Mouse (Mus musculus) retina, embryonic 14.5 days (tissue): ENCODE data around the gene Ndufs6.

Source experiments
- DNase-seq: peaks from one replicate; pipeline ENCODE4 v3.0.0-alpha.2; 2015; ENCODE audit warnings: low spot score

The Ndufs6 gene

DNA sequence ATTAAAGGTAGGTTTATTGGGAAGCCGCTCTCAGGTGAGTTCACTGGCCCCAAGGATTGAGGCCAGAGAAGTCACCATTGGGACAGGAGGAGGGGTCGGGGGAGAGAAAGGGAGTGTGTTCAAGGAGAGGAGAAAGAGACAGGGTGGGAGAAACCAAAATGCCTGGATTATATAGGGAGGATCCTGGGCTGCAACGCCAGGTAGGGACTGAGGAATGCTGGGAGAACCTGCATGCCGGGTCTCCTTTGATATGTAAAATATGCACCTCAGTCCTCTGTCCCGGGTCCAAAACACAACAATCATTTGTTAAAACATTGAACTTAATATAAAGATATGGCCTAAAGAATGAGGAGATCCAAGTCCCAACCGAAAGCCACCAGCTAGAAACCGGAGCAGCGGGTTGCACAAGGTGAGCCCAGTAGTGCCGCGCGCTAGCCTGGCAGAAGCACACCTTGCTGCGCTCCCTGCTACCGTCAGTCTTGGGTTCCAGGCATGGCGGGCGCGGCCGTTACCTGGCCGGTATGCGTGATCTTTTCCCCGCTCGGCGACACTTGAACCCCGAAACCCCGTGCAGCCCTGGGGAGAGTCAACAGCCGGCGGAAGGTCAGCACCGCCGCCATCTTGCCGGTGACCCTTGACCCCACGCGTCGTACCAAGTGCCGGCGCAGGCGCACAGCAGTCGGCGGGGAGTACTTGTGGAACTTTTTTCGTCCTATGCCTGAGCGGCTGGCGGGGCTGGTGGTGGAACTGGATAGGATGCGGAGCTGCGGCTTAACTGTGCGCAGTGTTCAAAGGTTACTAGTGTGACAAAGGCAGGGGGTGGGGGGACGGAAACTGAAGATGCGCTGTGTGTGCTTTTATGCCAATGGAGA is at the start of gene Ndufs6, which contains the start of gene Mrpl36:
Gene Ndufs6 (minus strand): TSS at position 716 of the 872 bp plus-strand sequence.
Gene Mrpl36 (plus strand): TSS at position 687 of the 872 bp plus-strand sequence.
- DNase-seq, result peak; percentile 94

- no peak for DNase-seq
Observed at GRCm38 (mm10) chr13:73377637-73378036, 49.3 kb upstream of the Ndufs6 start.

DNA sequence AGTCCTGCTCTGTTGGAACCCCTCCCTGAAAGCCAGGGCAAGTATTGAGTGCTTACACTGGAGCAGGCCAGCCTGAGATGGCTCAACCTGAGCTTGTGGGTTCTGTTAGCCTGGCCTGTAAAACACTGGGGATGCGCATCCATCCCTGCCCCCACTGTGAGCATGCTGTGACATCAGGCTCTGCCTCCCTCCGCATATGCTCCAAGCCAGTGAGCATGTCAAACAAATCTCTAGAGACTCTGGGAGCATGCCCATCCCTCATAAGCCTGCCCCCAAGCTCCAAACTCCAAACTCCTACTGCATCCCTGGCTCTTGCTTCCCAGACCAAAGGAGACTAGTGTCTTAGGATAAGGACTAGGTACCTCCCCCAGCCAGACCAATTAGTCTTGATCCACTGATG is 46.3 kb upstream of the Ndufs6 start:
- peak; percentile 49 for DNase-seq

- DNase-seq, result no peak
Observed at GRCm38 (mm10) chr13:73373367-73373766, 45.0 kb upstream of the Ndufs6 start.

GRCm38 (mm10) chr13:73357106-73357505 is 28.8 kb upstream of the Ndufs6 start:
- DNase-seq, result no peak

DNA sequence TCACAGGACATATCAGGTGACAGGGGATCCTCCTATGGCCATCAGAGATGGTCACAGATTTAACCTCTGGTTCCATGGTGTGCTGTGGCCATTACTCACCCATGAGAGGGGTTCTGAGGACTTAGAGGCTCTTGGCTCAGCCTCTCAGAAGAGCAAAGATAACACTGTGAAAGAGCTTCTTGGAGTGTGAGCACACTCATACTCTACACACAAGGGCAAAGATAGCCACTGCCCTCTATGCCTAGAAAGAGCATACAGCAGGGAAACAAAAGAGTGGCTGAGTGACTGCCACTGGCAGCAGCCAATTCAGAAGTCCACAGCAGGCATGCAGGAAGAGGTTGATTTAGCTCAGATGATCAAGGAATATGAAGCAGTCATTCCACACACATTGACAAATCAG is 24.1 kb upstream of the Ndufs6 start:
- no peak for DNase-seq

DNA sequence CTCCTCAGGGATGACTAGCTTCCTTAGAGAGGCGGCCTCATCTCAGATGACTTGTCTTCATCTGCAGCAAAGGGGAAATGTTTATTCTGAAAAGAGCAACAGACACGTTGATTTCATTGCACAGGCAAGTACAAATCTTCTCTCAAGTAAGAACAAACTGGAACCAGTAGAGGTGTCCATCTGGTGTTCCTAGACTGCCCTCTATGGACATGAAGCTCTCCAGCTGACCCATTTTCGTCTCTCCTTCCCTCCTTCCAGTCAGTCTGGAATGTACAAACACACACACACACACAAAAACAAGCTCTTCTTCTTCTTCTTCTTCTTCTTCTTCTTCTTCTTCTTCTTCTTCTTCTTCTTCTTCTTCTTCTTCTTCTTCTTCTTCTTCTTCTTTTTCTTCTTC is 23.6 kb upstream of the Ndufs6 start:
- no peak for DNase-seq

- DNase-seq, result no peak
Observed at GRCm38 (mm10) chr13:73350741-73351140, 22.4 kb upstream of the Ndufs6 start.

- DNase-seq, result no peak
Observed at GRCm38 (mm10) chr13:73347922-73348650, 19.7 kb upstream of the Ndufs6 start.

GRCm38 (mm10) chr13:73347171-73347570 is 18.8 kb upstream of the Ndufs6 start:
- no peak for DNase-seq

DNA sequence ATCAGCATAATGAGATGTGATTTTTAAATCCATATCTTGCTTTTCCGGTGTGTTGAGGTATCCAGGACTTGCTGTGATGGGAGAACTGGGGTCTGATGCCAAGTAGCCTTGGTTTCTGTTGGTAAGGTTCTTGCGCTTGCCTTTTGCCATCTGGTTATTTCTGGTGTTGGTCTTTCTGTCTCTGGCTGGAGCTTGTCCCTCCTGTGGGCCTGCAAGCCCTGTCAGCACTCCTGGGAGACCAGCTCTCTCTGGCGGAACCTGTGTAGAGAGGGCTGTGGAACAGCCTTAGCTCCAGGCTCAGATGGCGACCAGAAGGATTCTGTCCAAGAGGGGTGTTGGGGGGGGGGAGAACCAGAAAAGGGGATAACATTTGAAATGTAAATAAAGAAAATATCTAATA is 18.4 kb upstream of the Ndufs6 start:
- DNase-seq, result no peak

- no peak for DNase-seq
Observed at GRCm38 (mm10) chr13:73346131-73346530, 17.8 kb upstream of the Ndufs6 start.

DNA sequence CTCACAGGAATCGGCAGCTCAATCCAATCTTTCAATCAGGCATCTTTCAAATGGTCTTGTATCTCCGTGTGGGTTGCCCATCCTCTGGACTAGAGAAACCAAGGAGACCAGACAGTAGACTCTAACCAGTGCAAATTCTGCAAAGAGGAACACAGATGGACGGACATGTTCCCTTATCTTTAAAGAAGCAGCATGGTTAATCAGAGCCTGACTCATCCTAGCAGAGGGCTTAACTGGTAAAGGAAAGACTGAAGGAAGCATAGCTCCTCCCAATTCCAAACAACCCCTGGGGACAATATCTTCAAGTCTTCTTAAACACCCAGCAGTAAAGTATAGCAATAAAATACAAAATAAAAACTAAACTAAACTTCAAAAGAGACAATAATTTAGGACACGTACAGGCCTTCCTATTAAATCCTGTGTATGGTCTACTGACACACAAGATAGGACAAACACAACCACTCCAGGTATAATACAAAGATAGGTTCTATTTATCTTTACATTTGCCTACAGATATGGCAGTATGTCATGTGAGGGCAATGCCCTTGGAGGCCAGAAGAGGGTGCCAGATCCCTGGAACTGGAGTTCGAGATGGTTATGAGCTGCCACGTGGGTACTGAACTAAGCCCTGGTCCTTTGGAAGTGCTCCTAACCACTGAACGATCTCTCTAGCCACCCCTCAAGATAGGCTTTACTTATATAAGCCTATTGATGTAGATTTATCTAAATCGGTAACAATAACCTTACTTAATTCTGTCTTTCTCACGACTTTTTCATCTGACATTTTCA is 17.0 kb upstream of the Ndufs6 start:
- peak; percentile 18 for DNase-seq

DNA sequence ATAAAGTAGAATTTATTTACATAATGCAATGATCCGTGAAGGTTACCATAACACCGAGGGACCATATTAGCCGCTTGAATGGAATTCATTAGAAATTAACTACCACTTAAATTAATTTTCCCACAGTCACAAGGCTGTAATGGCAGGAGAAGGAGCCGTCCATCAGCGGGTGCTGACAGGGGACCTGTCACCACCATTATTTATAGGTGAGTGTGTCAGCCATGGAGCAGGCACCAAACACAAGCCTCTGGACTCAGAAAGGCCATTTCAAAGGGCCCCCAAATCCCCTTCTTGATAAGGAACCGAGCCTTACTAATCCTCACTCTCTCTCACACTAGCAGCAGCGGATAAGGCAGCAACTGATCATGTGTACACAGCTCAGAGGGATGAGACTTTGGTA is 8.4 kb upstream of the Ndufs6 start:
- peak; percentile 18 for DNase-seq

DNA sequence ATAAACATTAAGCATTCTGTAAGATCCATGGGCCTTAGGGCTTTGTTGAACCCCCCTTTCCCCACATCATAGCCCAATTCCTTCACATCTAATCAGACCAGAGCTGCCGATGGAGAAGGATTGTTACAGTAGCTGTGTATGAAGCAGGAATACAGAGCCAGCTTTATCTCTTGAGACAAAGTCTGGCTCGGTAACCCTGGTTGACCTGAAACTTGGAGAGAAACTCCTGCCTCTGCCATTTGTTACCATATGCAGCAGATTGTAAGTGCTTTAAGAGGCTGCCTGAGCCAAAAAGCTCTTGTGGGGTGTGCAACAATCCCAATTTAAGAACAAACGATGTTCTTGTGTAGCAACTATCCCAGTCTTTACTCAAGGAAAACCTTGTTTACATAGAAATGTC is 3.4 kb upstream of the Ndufs6 start:
- no peak for DNase-seq

DNA sequence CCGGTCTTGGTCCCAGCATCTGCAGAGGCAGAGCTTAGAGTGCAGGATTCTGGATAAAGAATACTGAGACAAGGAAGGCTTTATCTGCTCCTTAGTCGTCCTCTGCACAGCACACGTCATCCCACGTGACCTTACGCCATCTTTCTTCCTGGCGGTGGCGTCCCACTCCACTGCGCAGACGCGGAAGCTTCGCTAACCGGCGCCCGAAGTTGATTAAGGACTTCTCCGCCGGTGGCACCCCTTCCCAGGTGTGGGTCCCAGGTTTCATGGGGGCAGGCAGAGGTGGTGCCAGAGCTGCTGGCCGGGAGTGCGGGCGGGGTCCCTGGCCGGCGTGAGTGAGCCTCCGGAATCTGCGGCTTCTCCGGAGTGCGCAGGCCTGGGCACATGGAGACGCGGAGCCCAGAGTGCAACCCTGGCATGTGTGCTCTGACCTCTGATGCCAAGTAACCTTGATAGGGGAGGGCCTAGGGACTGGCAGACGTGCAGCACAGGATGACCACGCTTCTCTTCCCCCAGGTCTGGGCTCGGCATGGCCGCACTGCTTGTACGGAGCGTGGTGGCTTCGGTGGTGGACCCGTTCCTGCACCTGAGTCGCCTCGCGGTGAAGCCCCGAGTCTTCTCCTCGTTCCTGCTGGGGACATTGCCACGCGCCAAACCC is 2.6 kb upstream of the Ndufs6 start:
- peak; percentile 88 for DNase-seq

DNA sequence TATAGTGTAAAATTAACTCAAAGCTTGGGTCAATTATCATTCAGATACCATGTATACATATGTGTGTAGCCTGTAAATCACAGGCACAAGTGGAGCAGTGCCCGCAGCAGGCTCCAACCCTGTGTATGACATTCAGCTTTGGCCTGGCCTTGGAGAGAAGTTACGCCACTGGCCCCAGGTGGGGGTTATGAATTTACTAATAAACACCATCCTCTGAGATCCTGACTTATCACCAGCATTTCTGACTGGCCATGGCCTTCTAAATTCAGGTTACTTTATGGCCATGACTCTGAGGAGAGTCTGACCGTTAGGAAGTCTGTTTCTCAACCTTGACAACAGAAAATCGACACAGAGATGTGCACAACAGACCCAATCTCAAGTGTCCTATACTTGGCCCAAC is 4.9 kb downstream of the Ndufs6 start:
- no peak for DNase-seq

- DNase-seq, result no peak
Observed at GRCm38 (mm10) chr13:73322626-73323025, 5.7 kb downstream of the Ndufs6 start.

- DNase-seq, result no peak
Observed at GRCm38 (mm10) chr13:73320048-73320447, 8.3 kb downstream of the Ndufs6 start.

DNA sequence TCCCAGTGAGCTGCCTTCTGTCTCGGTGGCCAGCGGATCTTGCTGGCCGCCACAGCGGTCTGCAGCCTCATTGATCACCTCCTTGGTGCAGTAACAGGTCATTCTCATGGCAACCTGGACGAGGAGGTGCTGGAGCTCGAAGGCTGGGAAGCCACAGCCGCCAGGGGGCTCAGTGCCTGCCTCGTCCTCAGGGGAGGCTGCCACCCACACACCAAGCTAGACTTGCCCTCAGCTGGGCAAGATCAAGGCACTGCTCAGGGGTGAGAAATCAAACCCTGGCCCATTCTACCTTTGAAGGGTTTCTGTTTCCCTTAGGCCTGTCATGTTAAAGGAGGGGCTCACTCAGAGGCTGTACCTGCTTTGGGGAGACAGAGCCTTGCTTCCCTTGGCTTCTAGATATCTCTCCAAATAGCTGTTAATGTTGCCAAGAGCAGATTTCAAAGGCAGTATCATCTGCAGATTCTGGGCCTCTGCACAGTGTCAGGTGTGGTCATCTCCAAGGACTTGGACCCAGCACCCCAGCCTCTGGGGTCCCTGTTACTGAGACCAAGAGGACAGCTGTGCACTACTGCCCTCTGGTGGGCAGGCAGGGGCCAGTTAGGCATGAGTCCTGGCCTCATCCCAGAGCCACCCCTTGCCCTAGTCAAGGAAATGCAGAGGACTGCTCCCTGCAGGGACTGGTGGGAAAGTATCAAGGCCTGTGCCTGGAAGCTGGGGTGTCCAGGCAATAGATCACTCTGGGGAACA is 18.0 kb downstream of the Ndufs6 start:
- DNase-seq, result peak; percentile 82

DNA sequence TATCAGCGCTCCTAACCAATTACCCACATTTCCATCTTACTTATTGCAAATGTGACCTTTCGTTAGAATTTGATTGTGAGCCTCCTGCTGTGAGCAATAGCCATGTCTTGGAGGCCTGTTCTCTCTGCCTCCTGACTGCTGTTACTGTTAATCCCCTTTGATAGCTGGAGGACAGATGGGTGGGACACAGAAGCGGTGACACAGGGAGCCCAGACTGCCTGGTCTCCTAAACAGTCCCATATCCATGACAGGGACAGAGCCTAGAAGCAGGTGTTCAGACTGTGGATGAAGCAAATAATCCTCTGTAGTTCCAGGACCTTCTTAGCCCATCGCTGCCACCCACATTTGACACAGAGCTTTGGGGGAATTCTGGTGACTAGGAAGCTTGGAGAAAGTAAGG is 21.9 kb downstream of the Ndufs6 start:
- DNase-seq, result no peak
